Mouse (Mus musculus): ENCODE measurements at regions not wholly inside any gene's neighbourhood (a gene's known extent, or its start where the extent isn't known, plus 50 kb on each side); places are given as distances from the start of the nearest gene placed in this dataset.

DNA sequence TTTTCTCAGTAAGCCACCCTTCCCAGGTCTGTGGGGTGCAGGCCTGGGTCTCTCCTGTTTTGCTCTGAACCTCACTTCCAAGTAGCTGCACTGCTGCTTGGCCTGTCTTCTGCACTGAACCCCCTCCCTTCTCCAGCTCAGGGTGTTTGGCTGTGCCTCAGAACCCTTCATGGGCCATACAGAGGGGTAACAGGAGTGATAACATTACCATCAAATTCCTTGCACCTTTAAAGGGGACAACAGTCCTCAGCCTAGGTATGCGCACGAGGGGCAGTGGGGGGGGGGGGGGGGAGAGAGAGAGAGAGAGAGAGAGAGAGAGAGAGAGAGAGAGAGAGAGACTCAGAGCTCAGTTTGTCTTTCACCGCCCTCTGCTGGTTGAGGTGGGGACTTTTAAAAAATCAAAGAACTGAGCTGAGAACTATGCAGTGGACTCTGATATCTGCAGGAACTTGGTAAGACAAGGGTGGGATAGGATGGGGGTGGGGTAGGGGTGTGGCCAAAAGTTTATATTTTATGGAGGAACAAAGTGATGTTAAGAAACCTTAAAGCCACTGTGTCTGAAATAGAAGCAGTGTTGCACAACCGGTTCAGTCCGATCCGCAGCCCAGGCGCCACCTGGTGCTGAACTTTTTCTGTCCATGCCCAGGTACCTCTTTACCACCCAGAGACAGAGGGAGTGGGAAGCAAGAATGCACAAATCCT lies 152.3 kb upstream of the Npvf start:
- Histone ChIP-seq H3K27ac (ENCODE audit: low read length) (peak overlapping the region; percentile 77; the same call in 1 of the 2 replicates), H3K27me3 (replicated peaks; ENCODE audit: insufficient read depth, low read length) (no peaks in the 10 kb centered on the region), H3K4me3 (ENCODE audit: low read depth, low read length) (no peak overlapping the region), H3K36me3 (ENCODE audit: insufficient read depth, low read length) (no peaks in the 10 kb centered on the region), H3K4me1 (ENCODE audit: insufficient read depth, low read depth, low read length) (no peaks in the 10 kb centered on the region), H3K4me2 (replicated peaks; ENCODE audit: low read depth, low read length) (no peak overlapping the region), H3K9me3 (ENCODE audit: low read length) (no peaks in the 10 kb centered on the region), H3K9ac (replicated peaks; ENCODE audit: low read depth) (no peak overlapping the region)
- DNase-seq (ENCODE audit: low spot score) (peak; percentile 67), ATAC-seq (peak; percentile 39)
- 11% methylated on average over 7 of the region's 7 CpGs for WGBS
- TF ChIP-seq CTCF (IDR thresholded peaks at IDR 0.05), result peak; percentile 66
- peak; percentile 54; the same call in 1 of the 2 replicates for TF ChIP-seq EP300 (IDR thresholded peaks at IDR 0.05)

GRCm38 (mm10) chr6:50807187-50808012 lies 153.2 kb upstream of the Npvf start:
- Histone ChIP-seq H3K36me3 (ENCODE audit: insufficient read depth, low read length) (no peaks in the 10 kb centered on the region), H3K27ac (ENCODE audit: low read length) (peak overlapping the region; percentile 77), H3K4me2 (replicated peaks; ENCODE audit: low read depth, low read length) (peak overlapping the region; percentile 50), H3K4me3 (ENCODE audit: low read depth, low read length) (peak overlapping the region; percentile 21), H3K9me3 (ENCODE audit: low read length) (no peaks in the 10 kb centered on the region), H3K27me3 (replicated peaks; ENCODE audit: insufficient read depth, low read length) (no peaks in the 10 kb centered on the region), H3K9ac (replicated peaks; ENCODE audit: low read depth) (peak overlapping the region; percentile 16; the same call in 1 of the 2 replicates), H3K4me1 (ENCODE audit: insufficient read depth, low read depth, low read length) (no peaks in the 10 kb centered on the region)
- TF ChIP-seq EP300 (IDR thresholded peaks at IDR 0.05) (peak; percentile 99), CTCF (IDR thresholded peaks at IDR 0.05) (no peak)
- WGBS, result 21% methylated on average over 19 of the region's 19 CpGs
- DNase-seq (ENCODE audit: low spot score), result peak; percentile 90
- peak; percentile 94 for ATAC-seq

GRCm38 (mm10) chr6:50808126-50808525 lies 153.9 kb upstream of the Npvf start:
- no peak for TF ChIP-seq EP300 (IDR thresholded peaks at IDR 0.05)
- peak; percentile 91 for TF ChIP-seq CTCF (IDR thresholded peaks at IDR 0.05)
- 5% methylated on average over 4 of the region's 4 CpGs for WGBS
- H3K27me3 ChIP-seq (replicated peaks; ENCODE audit: insufficient read depth, low read length), result no peaks in the 10 kb centered on the region
- peak overlapping the region; percentile 50 for H3K4me2 ChIP-seq (replicated peaks; ENCODE audit: low read depth, low read length)
- H3K9me3 ChIP-seq (ENCODE audit: low read length), result no peaks in the 10 kb centered on the region
- ATAC-seq (no peak), DNase-seq (ENCODE audit: low spot score) (peak; percentile 75)
- H3K4me1 ChIP-seq (ENCODE audit: insufficient read depth, low read depth, low read length), result no peaks in the 10 kb centered on the region
- H3K9ac ChIP-seq (replicated peaks; ENCODE audit: low read depth), result peak overlapping the region; percentile 16; the same call in 1 of the 2 replicates
- H3K4me3 ChIP-seq (ENCODE audit: low read depth, low read length), result peak overlapping the region; percentile 21
- H3K36me3 ChIP-seq (ENCODE audit: insufficient read depth, low read length), result no peaks in the 10 kb centered on the region
- peak overlapping the region; percentile 70 for H3K27ac ChIP-seq (ENCODE audit: low read length)

DNA sequence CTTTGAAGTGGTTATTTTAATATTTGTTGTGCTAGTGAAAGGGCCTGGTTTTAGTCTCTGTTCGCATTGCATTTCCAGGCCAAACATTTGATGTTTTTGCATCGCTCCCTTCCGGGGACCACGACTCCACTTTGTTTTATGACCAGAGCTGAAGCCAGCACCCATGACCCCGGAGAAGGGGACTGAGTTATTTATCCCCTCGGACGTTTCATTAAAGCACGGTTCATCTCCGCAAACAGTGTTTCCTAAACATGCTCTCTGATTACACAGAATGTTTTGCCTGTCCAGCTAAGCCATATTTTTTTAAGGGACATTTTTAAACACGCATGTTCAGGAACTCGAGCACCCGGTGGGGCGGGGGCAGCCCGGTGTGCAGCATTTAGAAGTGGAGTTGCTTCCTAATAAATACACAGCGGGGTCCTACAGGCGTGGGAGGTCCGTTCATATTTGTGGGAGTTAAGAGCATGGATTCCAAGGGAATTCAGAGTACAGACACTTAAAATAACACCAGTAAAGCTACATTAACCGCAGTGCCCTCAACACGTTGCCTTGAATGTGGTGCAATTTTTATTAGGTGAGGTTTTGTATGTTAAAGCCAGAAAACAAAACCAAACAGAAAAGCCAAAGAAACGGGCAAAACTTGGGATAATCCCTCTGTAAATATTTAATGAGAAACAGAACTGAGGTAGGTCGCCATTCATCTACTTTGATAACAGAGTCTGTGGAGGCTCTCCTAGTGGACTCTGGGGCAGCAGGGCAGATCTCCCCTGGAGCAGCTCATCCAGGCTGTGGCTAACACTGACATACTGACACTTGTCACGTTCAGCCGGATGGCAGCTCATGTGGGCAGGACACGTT lies 154.8 kb upstream of the Npvf start:
- Histone ChIP-seq H3K4me2 (replicated peaks; ENCODE audit: low read depth, low read length) (no peak overlapping the region), H3K36me3 (ENCODE audit: insufficient read depth, low read length) (no peaks in the 10 kb centered on the region), H3K9ac (replicated peaks; ENCODE audit: low read depth) (no peak overlapping the region), H3K27me3 (replicated peaks; ENCODE audit: insufficient read depth, low read length) (no peaks in the 10 kb centered on the region), H3K27ac (ENCODE audit: low read length) (no peak overlapping the region), H3K9me3 (ENCODE audit: low read length) (no peaks in the 10 kb centered on the region), H3K4me1 (ENCODE audit: insufficient read depth, low read depth, low read length) (no peaks in the 10 kb centered on the region), H3K4me3 (ENCODE audit: low read depth, low read length) (no peak overlapping the region)
- 25% methylated on average over 24 of the region's 24 CpGs for WGBS
- TF ChIP-seq EP300 (IDR thresholded peaks at IDR 0.05) (no peak), CTCF (IDR thresholded peaks at IDR 0.05) (no peak)
- ATAC-seq (no peak), DNase-seq (ENCODE audit: low spot score) (no peak)

GRCm38 (mm10) chr6:50809669-50809983 lies 155.4 kb upstream of the Npvf start:
- no peaks in the 10 kb centered on the region for H3K4me1 ChIP-seq (ENCODE audit: insufficient read depth, low read depth, low read length)
- no peak overlapping the region for H3K4me3 ChIP-seq (ENCODE audit: low read depth, low read length)
- H3K4me2 ChIP-seq (replicated peaks; ENCODE audit: low read depth, low read length), result no peak overlapping the region
- H3K9me3 ChIP-seq (ENCODE audit: low read length), result no peaks in the 10 kb centered on the region
- H3K36me3 ChIP-seq (ENCODE audit: insufficient read depth, low read length), result no peaks in the 10 kb centered on the region
- H3K9ac ChIP-seq (replicated peaks; ENCODE audit: low read depth), result no peak overlapping the region
- no peaks in the 10 kb centered on the region for H3K27me3 ChIP-seq (replicated peaks; ENCODE audit: insufficient read depth, low read length)
- DNase-seq (ENCODE audit: low spot score), result no peak
- no peak for TF ChIP-seq CTCF (IDR thresholded peaks at IDR 0.05)
- TF ChIP-seq EP300 (IDR thresholded peaks at IDR 0.05), result no peak
- H3K27ac ChIP-seq (ENCODE audit: low read length), result no peak overlapping the region
- 20% methylated on average over 4 of the region's 4 CpGs for WGBS
- no peak for ATAC-seq

Data from lung, postnatal 0 days (tissue).